Mouse (Mus musculus) T-cell, adult 2 months (primary cell): Measurements from ENCODE around the gene Pccb.
A peak's percentile ranks its signal among the peaks of the same experiment; 100 is the strongest.

Source experiments
- DNase-seq: peaks from one replicate; pipeline ENCODE4 v3.0.0; 2022; ENCODE audit warnings: low spot score

Pccb gene

DNA sequence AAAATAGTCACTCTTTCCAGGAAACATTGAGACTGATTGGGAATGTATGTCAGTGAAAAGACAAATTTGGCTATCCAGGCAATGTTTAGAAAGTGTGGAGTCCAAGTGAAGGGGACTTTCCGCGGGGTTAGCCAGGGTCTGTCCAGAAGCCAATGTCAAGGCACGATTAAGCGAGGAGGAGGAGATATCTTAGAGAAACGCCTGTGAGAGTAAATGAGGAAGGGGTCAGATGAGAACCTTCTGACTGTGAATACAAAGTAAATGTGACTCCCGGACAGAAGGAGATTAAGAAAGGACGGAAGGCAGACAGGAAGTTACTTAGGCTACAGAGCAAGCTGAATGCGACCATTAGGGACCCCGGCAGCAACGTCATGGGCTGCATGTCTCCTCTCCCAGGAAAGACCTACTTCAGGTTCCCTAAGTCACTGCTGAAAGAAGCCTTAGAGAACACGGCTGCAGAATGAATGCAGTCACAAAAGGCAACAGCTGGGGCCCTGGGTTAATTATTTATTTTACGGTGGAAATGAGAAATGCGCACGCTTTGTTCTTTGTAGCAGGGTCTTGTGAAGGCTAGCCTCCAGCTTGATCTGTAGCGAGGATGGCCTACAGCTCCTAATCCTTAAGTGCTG lies 11.1 kb upstream of the Pccb start:
- DNase-seq: no peak

- no peak for DNase-seq
These were observed 7.6 kb upstream of the Pccb start for GRCm38 (mm10) chr9:101042249-101042648.

GRCm38 (mm10) chr9:101041508-101041907 lies 6.8 kb upstream of the Pccb start:
- DNase-seq: no peak

- DNase-seq: no peak
These were observed 3.9 kb upstream of the Pccb start for GRCm38 (mm10) chr9:101038634-101039033.

GRCm38 (mm10) chr9:101037396-101037795 lies 2.7 kb upstream of the Pccb start:
- no peak for DNase-seq

- no peak for DNase-seq
These were observed 2.2 kb upstream of the Pccb start for GRCm38 (mm10) chr9:101036876-101037275.

- DNase-seq: no peak
These were observed 1.3 kb upstream of the Pccb start for GRCm38 (mm10) chr9:101035836-101036596.

GRCm38 (mm10) chr9:101033761-101034447 lies 794 bp downstream of the Pccb start:
- no peak for DNase-seq

GRCm38 (mm10) chr9:101018768-101019167 lies 15.9 kb downstream of the Pccb start:
- DNase-seq: no peak

GRCm38 (mm10) chr9:101017734-101018516 lies 16.8 kb downstream of the Pccb start:
- DNase-seq: no peak

DNA sequence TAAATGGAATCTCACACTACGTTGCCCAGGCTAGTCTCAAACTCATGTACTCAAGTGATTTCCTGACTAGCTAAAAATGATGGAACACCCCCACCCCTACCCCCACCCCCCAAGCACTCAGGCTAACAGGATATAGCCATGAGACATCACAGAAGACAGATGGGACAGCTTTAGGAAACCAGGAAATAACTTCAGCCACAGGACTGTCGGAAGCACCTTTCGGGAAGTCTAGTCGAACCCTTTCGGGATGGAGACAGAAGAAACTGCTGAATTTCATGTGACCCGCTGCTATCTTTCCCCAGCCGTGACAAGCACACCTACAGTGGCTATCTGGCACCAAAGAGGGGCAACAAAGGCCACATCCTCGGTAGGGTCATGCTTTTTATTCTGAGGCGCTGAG lies 19.4 kb downstream of the Pccb start:
- DNase-seq: no peak

- no peak for DNase-seq
These were observed 22.3 kb downstream of the Pccb start for GRCm38 (mm10) chr9:101012433-101012832.

DNA sequence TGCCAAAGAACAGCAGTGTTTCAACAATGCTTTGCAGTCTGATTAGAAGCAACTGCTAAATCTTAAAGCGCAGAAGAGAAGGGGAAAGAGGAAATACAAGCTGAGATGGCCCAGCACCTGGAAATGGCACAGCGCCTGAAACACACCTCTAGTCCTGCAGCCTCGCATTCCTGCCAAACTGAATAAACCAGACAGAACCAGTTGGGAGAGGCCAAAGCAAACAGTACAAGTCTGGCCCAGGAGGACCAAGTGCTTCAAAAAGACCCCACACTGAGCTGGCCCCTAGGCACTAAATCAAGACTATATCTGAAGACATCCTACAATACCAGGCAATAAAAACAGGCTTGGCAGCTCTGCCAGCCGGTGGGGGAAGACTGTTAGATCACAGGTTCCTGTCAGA lies 28.8 kb downstream of the Pccb start:
- DNase-seq: no peak

DNA sequence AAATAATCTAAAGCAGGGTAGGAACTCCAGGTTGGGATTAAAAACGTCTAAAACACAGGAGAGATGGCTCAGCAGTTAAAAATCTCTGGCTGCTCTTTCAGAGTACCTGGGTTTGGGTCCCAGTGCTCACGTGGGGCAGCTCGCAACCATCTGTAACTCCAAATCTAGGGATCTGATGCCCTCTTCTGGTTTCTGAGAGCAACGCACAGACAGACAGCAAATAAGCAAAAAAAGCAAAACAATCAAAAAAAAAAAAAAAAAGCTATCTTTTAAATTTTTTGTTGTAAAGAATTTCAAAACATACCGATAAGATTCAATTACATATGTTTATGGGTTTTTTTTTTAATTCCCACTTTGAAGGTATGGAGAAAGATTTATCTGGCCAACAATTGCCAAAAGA lies 31.4 kb downstream of the Pccb start:
- no peak for DNase-seq

- DNase-seq: no peak
These were observed 31.9 kb downstream of the Pccb start for GRCm38 (mm10) chr9:101002841-101003240.

- DNase-seq: peak; percentile 15
These were observed 32.6 kb downstream of the Pccb start for GRCm38 (mm10) chr9:101002053-101002452.

DNA sequence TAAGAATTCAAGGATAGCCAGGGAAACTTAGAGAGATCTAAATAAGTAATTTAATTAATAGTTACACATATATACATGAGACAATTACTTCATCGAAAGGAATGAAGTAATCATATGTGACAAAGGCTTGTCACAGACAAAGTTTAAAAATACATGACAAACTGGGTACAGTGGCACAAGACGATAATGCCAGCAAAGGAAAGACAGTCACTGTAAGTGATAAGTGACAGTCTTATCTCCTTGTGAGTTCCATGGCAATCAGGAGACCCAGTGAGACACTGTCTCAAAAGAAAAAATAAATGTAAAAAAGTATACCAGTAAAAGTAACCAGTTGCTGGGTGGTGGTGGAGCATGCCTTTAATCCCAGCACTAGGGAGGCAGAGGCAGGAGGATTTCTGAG lies 37.6 kb downstream of the Pccb start:
- no peak for DNase-seq

GRCm38 (mm10) chr9:100993937-100994336 lies 40.8 kb downstream of the Pccb start:
- no peak for DNase-seq

GRCm38 (mm10) chr9:100992191-100992590 lies 42.5 kb downstream of the Pccb start:
- no peak for DNase-seq

GRCm38 (mm10) chr9:100991321-100991720 lies 43.4 kb downstream of the Pccb start:
- DNase-seq: no peak

DNA sequence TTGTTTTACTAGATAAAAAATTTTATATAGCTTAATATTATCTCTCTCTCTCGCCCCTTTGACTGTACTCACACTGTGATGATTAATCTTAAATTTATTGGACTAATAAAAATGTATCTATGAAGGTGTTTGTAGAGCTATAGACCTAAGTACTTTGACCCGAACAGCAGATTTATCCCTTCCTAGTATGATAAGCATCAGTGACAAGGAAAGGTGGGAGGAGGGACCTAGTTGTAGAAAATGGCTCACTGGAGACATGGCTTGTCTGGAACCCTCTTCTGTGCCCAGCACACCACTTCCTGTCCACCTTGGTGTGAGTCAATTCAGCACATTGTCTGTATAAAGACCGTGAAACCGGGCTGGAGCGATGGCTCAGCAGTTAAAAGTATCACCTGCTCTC lies 44.1 kb downstream of the Pccb start:
- no peak for DNase-seq

- DNase-seq: no peak
These were observed 46.8 kb downstream of the Pccb start for GRCm38 (mm10) chr9:100987850-100988249.
